In genomic region chr1:188633736-188634135, GRCm38 (mm10) we compare ENCODE assay signal across 7 mouse cellular contexts.
A peak's percentile ranks its signal among the peaks of the same experiment; 100 is the strongest.
DNase-seq lines count a peak whose midpoint lies in the region; ATAC-seq and TF ChIP-seq lines count a peak whose summit lies in the region.

No protein-coding gene starts in this region.

- no peak overlapping the region for H3K4me2 ChIP-seq in intestine, postnatal 0 days (replicated peaks; ENCODE audit: low read depth)
- no peak overlapping the region for H3K4me2 ChIP-seq in intestine, embryonic 16.5 days (ENCODE audit: low read depth, low read length)
- no peak overlapping the region for H3K4me2 ChIP-seq in intestine, embryonic 15.5 days (replicated peaks)

- 45% methylated on average over 4 of the region's 4 CpGs for WGBS in intestine, postnatal 0 days
- WGBS in intestine, embryonic 16.5 days: 50% methylated on average over 4 of the region's 4 CpGs
- WGBS in intestine, embryonic 15.5 days: 44% methylated on average over 4 of the region's 4 CpGs

- H3K27me3 ChIP-seq in intestine, postnatal 0 days (replicated peaks; ENCODE audit: control insufficient read depth, insufficient read depth, low read length): no peaks in the 10 kb centered on the region
- H3K27me3 ChIP-seq in intestine, embryonic 16.5 days (replicated peaks; ENCODE audit: control insufficient read depth, insufficient read depth, low read length): no peaks in the 10 kb centered on the region
- no peaks in the 10 kb centered on the region for H3K27me3 ChIP-seq in intestine, embryonic 15.5 days (replicated peaks)

- H3K9ac ChIP-seq in intestine, postnatal 0 days (ENCODE audit: low read depth, low read length): no peak overlapping the region
- no peak overlapping the region for H3K9ac ChIP-seq in intestine, embryonic 16.5 days (ENCODE audit: low read depth, low read length)
- no peak overlapping the region for H3K9ac ChIP-seq in intestine, embryonic 15.5 days

- peak; percentile 10 for DNase-seq in adrenal gland, postnatal 25 days
- DNase-seq in embryo, embryonic 10.5 days (ENCODE audit: low spot score): peak; percentile 62
- peak; percentile 36 for DNase-seq in left cerebral cortex, postnatal 4 days
- DNase-seq in spleen, postnatal 36 days (ENCODE audit: low spot score in 2 of 2): no peak

- intact Hi-C loops in left cerebral cortex, postnatal 4 days (cut with DNase I): loop anchor here (10.0 kb wide), 1 partner anchor 649 kb away; no protein-coding TSS in a partner anchor

- H3K27ac ChIP-seq in intestine, postnatal 0 days (ENCODE audit: low read depth, low read length): no peak overlapping the region
- no peak overlapping the region for H3K27ac ChIP-seq in intestine, embryonic 16.5 days (ENCODE audit: low read length)
- no peak overlapping the region for H3K27ac ChIP-seq in intestine, embryonic 15.5 days

- no peak overlapping the region for H3K4me3 ChIP-seq in intestine, postnatal 0 days (ENCODE audit: low read depth, low read length)
- no peak overlapping the region for H3K4me3 ChIP-seq in intestine, embryonic 16.5 days (ENCODE audit: low read length)
- H3K4me3 ChIP-seq in intestine, embryonic 15.5 days (replicated peaks): no peak overlapping the region

- no peaks in the 10 kb centered on the region for H3K36me3 ChIP-seq in intestine, postnatal 0 days (ENCODE audit: control insufficient read depth, insufficient read depth)
- H3K36me3 ChIP-seq in intestine, embryonic 16.5 days (ENCODE audit: control insufficient read depth, insufficient read depth, low read length): no peaks in the 10 kb centered on the region
- no peaks in the 10 kb centered on the region for H3K36me3 ChIP-seq in intestine, embryonic 15.5 days

- no peak for ATAC-seq in intestine, postnatal 0 days
- no peak for ATAC-seq in intestine, embryonic 16.5 days
- no peak for ATAC-seq in intestine, embryonic 15.5 days

- TF ChIP-seq CTCF in intestine, postnatal 0 days (IDR thresholded peaks at IDR 0.05; ENCODE audit: low read depth): peak; percentile 67

- no peaks in the 10 kb centered on the region for H3K4me1 ChIP-seq in intestine, postnatal 0 days (replicated peaks; ENCODE audit: control insufficient read depth, insufficient read depth, low read length)
- no peaks in the 10 kb centered on the region for H3K4me1 ChIP-seq in intestine, embryonic 16.5 days (ENCODE audit: control insufficient read depth, insufficient read depth, low read length)
- no peaks in the 10 kb centered on the region for H3K4me1 ChIP-seq in intestine, embryonic 15.5 days (replicated peaks)

- H3K9me3 ChIP-seq in intestine, postnatal 0 days (ENCODE audit: control insufficient read depth): no peaks in the 10 kb centered on the region
- no peaks in the 10 kb centered on the region for H3K9me3 ChIP-seq in intestine, embryonic 16.5 days (ENCODE audit: control insufficient read depth, low read length)
- no peaks in the 10 kb centered on the region for H3K9me3 ChIP-seq in intestine, embryonic 15.5 days

Comparison
In these comparisons a context has a peak if more than half of its experiments do, and no peak if none do; other contexts are left out.
1. DNase-seq: peak in adrenal gland, postnatal 25 days (single experiment), embryo, embryonic 10.5 days (single experiment) and left cerebral cortex, postnatal 4 days (single experiment); none in spleen, postnatal 36 days (0 of 2).